Mouse (Mus musculus) embryonic facial prominence, embryonic 11.5 days (tissue): Measurements from ENCODE around the gene Rprd1b. TPM values are rescaled to one million over a fixed set of nuclear protein-coding genes. Genes with fewer than 3 reads are reported as not detected.

ENCODE experiments used
- ATAC-seq: fragments of 200-750 bp; cut with Nextera tagmentation; replicated peaks from 2 replicates; pipeline ENCODE4 v1.8.0; 2017; ENCODE audit warnings: low read depth; ENCODE audit not compliant: insufficient number of reproducible peaks, low FRiP score, low TSS enrichment
- DNase-seq: peaks from one replicate; pipeline ENCODE4 v3.0.0-alpha.2; 2015; ENCODE audit warnings: low spot score
- H3K27ac ChIP-seq: fragments of 300-500 bp; sonication (generic); replicated peaks from 2 replicates; pipeline ENCODE4 v1.5.1; 2014; ENCODE audit warnings: mild to moderate bottlenecking, low read depth, low read length, control low read depth
- H3K27me3 ChIP-seq: fragments of 300-500 bp; sonication (generic); 2 replicates; pipeline ENCODE4 v1.6.1; 2014; ENCODE audit warnings: mild to moderate bottlenecking, low read length, moderate library complexity, mixed read lengths; ENCODE audit not compliant: control insufficient read depth, insufficient read depth
- H3K36me3 ChIP-seq: fragments of 300-500 bp; sonication (generic); replicated peaks from 2 replicates; pipeline ENCODE4 v1.6.1; 2014; ENCODE audit warnings: low read depth, mild to moderate bottlenecking, low read length, moderate library complexity, mixed read lengths; ENCODE audit not compliant: control insufficient read depth, insufficient read depth
- H3K4me1 ChIP-seq: fragments of 300-500 bp; sonication (generic); 2 replicates; pipeline ENCODE4 v1.6.1; 2014; ENCODE audit warnings: low read length, mixed read lengths; ENCODE audit not compliant: control insufficient read depth, insufficient read depth
- H3K4me2 ChIP-seq: fragments of 300-500 bp; sonication (generic); 2 replicates; pipeline ENCODE4 v1.6.1; 2014; ENCODE audit warnings: low read depth, mild to moderate bottlenecking, control low read depth, low read length, moderate library complexity
- H3K4me3 ChIP-seq: fragments of 300-500 bp; sonication (generic); 2 replicates; pipeline ENCODE4 v1.5.1; 2014; ENCODE audit warnings: low read depth, low read length, control low read depth
- H3K9ac ChIP-seq: fragments of 300-500 bp; sonication (generic); replicated peaks from 2 replicates; pipeline ENCODE4 v1.6.1; 2014; ENCODE audit warnings: mild to moderate bottlenecking, control low read depth, low read length
- H3K9me3 ChIP-seq: fragments of 300-500 bp; sonication (generic); replicated peaks from 2 replicates; pipeline ENCODE4 v1.6.1; 2016; ENCODE audit warnings: mild to moderate bottlenecking, low read length, inconsistent platforms, mixed read lengths; ENCODE audit not compliant: control insufficient read depth
- WGBS: fragments of 180-500 bp; shearing (Covaris S2); extraction: QIAGEN DNeasy Blood & Tissue Kit; methylation state at CpG from one replicate; pipeline ENCODE4 v1.1.7; 2014; 5-methylcytosine and 5-hydroxymethylcytosine counted together
- polyA plus RNA-seq: library from polyadenylated mRNA; unstranded; fragments of >200 nt; fragmentation: Nextera tagmentation; extraction: Ambion mirVana; gene quantifications from 2 replicates; pipeline ENCODE4 v1.2.1, GENCODE M21; 2014

Gene Rprd1b
- polyA plus RNA-seq, result 59.2 and 62.7 TPM in 2 replicates

DNA sequence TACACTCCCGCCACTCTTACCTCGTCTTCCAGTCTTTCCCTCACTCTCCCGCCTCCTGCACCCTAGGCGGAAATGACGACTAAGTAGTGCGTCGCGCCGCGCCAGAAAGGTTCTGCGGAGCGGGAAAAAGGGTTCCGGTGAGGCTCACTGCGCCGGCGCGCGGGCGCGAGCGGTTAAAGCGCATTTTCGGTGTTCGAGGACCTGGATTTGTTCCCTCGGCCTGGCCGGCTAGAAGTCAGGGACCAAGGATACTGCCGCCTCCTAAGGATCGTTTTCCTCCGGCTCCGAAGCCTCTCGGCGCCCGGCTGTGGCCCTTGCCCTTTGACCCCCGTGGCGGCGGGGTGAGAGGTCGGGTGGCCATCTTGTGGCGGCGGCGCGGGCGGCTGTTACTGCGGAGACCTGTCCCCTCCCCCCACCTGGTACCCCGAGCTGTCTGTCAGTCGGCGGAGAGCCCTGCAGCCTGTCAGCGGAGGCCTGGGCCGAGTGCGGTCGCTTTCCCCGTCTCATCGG is at the start of gene Rprd1b, which contains the start of gene Tti1:
Gene Rprd1b, plus strand, starts transcription at position 144 of the 510 bp plus-strand sequence.
Gene Tti1, minus strand, starts transcription at position 80 of the 510 bp plus-strand sequence.
- Histone ChIP-seq H3K9me3 (no peaks in the 10 kb centered on the region), H3K36me3 (no peaks in the 10 kb centered on the region), H3K4me3 (peak within 1 kb of the TSS; percentile 95), H3K4me1 (no peaks in the 10 kb centered on the region; the same call in 1 of the 2 replicates), H3K27me3 (no peaks in the 10 kb centered on the region), H3K4me2 (peak within 1 kb of the TSS; percentile 75), H3K9ac (peak within 1 kb of the TSS; percentile 93), H3K27ac (peak within 1 kb of the TSS; percentile 85)
- under 1% methylated on average over 52 of the region's 52 CpGs for WGBS
- peak; percentile 82 for ATAC-seq
- peak; percentile 98 for DNase-seq

DNA sequence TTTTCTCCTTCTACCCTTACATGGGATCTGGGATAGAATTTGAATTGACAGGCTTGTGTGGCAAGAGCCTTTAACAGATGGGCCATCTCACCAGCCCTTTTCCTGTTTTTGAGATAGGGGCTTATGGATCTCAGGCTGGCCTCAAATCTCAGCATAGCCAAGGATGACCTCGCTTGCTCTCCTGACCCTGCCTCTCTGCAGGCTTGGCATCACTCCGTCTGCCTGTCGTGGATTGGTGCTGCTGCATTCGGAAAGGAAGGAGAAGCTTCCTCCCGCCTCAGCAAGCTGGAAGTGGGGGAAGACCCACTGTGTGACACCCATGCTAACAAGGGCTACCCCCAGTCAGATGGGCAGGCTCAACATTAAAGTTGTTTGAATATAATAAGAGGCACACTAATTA is 49.1 kb upstream of the Rprd1b start:
- WGBS, result 57% methylated on average over 5 of the region's 5 CpGs
- Histone ChIP-seq H3K4me3 (no peak overlapping the region), H3K4me1 (no peaks in the 10 kb centered on the region), H3K27me3 (no peaks in the 10 kb centered on the region), H3K36me3 (peaks cover 2% of the 10 kb centered on the region; the same call in 1 of the 2 replicates), H3K9ac (no peak overlapping the region), H3K4me2 (no peak overlapping the region), H3K9me3 (no peaks in the 10 kb centered on the region), H3K27ac (no peak overlapping the region)
- DNase-seq (no peak), ATAC-seq (no peak)

DNA sequence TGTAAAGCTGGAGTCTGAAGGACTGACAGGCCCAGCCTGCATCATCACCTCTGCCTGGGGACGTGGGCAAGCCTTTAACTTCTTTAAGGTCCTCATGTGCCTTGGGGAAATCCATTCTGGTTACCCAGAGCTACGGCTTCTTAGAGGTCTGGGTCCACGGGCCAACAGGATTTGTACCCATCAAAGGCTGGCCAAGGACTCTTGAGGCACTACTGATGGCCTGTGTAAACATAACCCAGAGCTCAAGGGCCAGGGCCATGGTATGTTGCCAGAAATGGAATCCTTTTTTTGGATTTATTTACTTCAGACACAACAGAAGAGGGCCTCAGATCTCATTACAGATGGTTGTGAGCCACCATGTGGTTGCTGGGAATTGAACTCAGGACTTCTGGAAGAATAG is 45.6 kb upstream of the Rprd1b start:
- Histone ChIP-seq H3K4me3 (no peak overlapping the region), H3K27ac (no peak overlapping the region), H3K27me3 (no peaks in the 10 kb centered on the region), H3K36me3 (peaks cover 2% of the 10 kb centered on the region; the same call in 1 of the 2 replicates), H3K9me3 (no peaks in the 10 kb centered on the region), H3K4me2 (no peak overlapping the region), H3K4me1 (no peaks in the 10 kb centered on the region), H3K9ac (no peak overlapping the region)
- no peak for DNase-seq
- no peak for ATAC-seq
- WGBS, result 83% methylated on average over 3 of the region's 3 CpGs

DNA sequence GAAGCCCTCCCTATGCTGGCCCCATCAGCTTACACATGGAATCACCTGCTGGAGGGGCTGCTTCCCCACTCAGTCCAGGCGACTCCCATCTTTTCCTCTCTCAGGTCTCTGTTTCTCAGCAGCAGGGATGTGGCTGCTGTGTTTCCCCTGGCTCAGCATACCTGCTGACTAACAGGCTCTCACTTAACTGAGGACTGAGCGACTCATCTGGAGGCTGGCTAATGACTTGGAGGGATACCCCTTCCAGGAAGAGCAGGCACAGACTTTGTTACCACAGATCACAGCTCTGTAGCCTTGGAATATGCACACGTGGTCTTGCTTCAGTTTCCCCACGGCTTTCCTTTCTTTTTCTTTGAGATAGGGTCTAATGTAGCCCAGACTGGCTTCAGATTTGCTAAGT is 45.0 kb upstream of the Rprd1b start:
- Histone ChIP-seq H3K27me3 (no peaks in the 10 kb centered on the region), H3K4me3 (no peak overlapping the region), H3K36me3 (peaks cover 2% of the 10 kb centered on the region; the same call in 1 of the 2 replicates), H3K9me3 (no peaks in the 10 kb centered on the region), H3K4me1 (no peaks in the 10 kb centered on the region), H3K9ac (no peak overlapping the region), H3K4me2 (no peak overlapping the region), H3K27ac (no peak overlapping the region)
- DNase-seq, result no peak
- no peak for ATAC-seq
- 83% methylated on average over 4 of the region's 4 CpGs for WGBS

DNA sequence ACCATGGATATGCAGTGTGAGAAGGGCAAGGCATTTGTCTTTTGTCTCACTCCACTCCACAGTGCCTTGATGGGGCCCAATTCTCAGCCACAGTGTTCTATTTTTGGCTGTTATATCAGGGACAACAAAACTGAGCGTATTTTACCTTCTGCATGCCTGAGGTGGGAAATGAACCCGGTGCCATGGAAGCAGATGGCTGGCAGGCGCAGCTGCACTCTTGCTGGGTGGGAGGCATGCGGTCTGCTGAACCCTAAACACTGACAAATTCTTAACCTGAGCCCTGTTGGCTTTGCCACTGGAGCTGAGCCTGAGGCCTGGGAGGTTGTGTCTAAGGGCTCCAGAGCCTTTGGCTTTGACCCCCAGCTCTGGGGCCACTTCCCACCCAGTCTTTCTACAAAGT is 42.7 kb upstream of the Rprd1b start:
- Histone ChIP-seq H3K27me3 (no peaks in the 10 kb centered on the region), H3K9me3 (no peaks in the 10 kb centered on the region), H3K4me3 (no peak overlapping the region), H3K36me3 (peaks cover 2% of the 10 kb centered on the region; the same call in 1 of the 2 replicates), H3K9ac (no peak overlapping the region), H3K27ac (no peak overlapping the region), H3K4me1 (no peaks in the 10 kb centered on the region), H3K4me2 (no peak overlapping the region)
- 82% methylated on average over 4 of the region's 4 CpGs for WGBS
- DNase-seq (no peak), ATAC-seq (no peak)

DNA sequence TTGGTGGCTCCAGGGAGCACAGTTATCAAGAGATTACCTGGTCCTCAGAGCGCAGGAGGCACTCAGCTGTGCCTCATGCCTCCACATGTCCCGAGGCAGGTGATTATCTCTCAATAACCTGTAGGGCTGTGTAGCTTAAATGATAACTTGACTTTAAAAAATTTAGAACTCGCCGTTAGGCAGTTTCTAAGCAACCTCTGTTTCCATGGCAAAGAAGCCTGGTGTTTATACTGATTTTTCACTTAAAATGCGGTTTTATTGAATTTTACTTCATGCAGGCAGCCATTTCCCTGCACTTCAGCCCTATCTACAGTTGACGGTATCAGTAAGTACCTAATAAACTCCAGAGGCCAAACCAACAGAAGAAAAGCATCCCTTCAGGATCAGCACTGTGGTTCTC is 42.1 kb upstream of the Rprd1b start:
- no peak overlapping the region for H3K4me3 ChIP-seq
- WGBS, result 88% methylated on average over 6 of the region's 6 CpGs
- H3K9ac ChIP-seq, result no peak overlapping the region
- no peak for ATAC-seq
- no peaks in the 10 kb centered on the region for H3K9me3 ChIP-seq
- DNase-seq, result no peak
- no peak overlapping the region for H3K27ac ChIP-seq
- no peaks in the 10 kb centered on the region for H3K4me1 ChIP-seq
- peaks cover 2% of the 10 kb centered on the region; the same call in 1 of the 2 replicates for H3K36me3 ChIP-seq
- no peaks in the 10 kb centered on the region for H3K27me3 ChIP-seq
- H3K4me2 ChIP-seq, result no peak overlapping the region

DNA sequence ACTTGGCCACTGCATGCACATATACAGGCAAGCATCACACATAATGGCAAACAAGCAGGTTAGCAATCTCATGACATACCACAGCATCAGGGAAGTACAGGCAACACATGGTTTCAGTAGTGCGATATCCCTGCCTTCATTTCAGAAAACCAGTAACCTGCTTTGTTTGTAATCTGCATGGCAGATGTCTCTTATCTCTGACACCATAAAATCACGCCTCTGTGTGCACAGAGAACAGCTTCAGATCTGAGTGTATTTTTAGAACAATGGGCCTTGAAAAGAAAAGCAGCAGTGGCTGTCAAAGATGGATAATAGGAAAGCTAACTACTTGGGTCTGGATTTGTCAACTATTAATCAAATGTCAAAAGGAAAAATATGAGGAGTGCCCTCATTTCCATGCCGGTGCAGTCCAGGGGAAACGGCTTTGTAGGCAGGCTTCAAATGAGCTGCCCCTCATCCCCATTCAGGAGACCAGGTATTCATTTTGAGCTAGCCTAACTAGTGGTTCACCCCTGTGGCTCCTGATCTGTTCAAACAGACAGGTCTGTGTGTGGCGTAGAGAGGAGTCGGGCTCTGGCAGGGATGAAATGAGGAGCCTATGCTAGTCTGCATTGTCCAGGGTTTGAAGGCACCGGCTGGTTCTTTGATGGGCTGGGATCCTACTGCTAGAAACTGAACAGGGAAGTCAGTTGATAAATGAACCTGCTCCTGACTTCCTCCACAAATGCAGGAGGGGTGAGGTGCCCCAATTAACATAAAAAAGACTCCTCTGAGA is 39.7 kb upstream of the Rprd1b start:
- Histone ChIP-seq H3K36me3 (no peaks in the 10 kb centered on the region), H3K4me3 (no peak overlapping the region), H3K27me3 (no peaks in the 10 kb centered on the region), H3K9me3 (no peaks in the 10 kb centered on the region), H3K4me2 (no peak overlapping the region), H3K4me1 (no peaks in the 10 kb centered on the region), H3K9ac (no peak overlapping the region), H3K27ac (no peak overlapping the region)
- ATAC-seq (no peak), DNase-seq (no peak)
- 85% methylated on average over 7 of the region's 7 CpGs for WGBS

DNA sequence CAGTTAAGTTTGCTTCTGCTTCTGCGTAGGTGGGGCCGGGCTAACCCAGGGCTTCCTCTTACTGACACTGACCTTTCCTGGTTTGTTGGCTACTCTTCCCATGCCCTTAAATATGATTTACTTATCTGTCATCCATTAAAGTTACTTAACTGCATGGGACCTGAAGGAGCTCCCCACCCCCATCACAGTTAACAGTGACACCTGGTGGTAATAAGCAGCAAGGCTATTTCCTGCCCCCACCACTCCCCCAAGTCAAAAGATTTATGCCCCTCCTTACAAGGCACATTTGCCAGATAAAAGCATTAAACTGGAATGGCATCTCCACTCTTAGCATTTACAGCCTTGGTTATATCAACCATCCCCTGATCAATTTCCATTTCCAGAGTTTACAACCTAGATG is 38.4 kb upstream of the Rprd1b start:
- no peak overlapping the region for H3K9ac ChIP-seq
- no peaks in the 10 kb centered on the region for H3K4me1 ChIP-seq
- ATAC-seq (no peak), DNase-seq (peak; percentile 25)
- H3K27me3 ChIP-seq, result no peaks in the 10 kb centered on the region
- H3K4me3 ChIP-seq, result no peak overlapping the region
- H3K4me2 ChIP-seq, result no peak overlapping the region
- 91% methylated on average over 2 of the region's 2 CpGs for WGBS
- H3K27ac ChIP-seq, result no peak overlapping the region
- H3K36me3 ChIP-seq, result no peaks in the 10 kb centered on the region
- H3K9me3 ChIP-seq, result no peaks in the 10 kb centered on the region
